Mouse (Mus musculus) ZHBTc4 (cell line): ENCODE results near the gene Ccdc180.

Experiments used
- DNase-seq: peaks from one replicate; pipeline ENCODE4 v3.0.0-alpha.2; 2011; ENCODE audit warnings: low read depth, low spot score

Ccdc180 gene

DNA sequence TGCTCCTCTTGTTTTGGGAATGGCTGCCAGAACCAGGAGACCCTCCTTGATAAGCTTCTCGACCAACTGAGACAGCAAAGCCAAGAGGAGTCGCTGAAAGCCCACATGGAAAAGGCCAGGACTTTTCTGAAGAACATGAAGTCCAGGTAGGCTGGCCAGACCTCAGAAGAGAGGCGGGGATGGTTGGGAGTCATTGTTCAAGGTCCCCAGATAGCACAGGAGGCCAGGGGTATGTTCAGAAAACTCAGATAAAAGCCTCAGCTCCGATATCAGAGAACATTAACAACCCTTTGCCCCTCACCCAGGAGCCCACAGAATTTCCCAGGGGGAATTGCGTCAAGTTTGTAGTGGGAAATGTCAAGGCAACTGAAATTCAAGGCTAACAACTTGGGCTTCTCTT lies 21.2 kb downstream of the Ccdc180 start:
- DNase-seq = no peak

DNA sequence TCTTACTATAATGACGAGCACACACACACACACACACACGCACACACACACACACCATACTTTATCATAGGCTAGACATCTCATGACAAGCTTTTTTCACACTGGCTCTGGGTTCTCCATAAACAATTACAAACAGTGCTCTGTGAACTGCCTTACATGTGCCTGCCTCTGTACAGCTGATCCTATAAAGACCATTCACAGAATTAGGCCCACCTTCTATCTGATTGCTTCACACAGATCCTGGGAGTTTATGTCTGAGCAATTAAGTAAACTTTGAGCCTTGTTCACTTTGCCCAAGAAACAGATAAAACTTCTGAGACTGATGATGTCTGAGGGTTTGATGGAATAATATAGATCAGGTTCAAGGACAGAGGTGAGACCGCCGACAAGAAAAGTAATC lies 21.8 kb downstream of the Ccdc180 start:
- no peak for DNase-seq

DNA sequence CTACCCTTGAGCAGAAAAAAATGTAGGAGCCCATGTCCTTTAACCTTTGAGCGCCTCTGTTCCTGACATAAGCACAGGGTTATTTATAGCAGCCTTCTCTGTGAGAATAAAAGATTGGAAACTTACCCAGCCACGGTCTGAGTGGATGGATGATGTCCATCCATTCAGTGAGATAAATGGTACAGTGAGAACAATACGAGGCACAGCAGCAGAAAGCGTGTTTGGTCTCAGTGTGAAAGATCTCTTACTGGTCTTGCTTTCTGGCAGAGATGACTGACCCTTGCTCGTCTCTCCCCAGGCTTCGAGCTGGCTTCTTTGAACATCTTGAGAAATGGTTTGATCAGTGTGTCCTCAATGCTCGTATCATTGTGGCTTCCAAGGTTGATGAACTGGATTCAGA lies 27.0 kb downstream of the Ccdc180 start:
- no peak for DNase-seq

DNA sequence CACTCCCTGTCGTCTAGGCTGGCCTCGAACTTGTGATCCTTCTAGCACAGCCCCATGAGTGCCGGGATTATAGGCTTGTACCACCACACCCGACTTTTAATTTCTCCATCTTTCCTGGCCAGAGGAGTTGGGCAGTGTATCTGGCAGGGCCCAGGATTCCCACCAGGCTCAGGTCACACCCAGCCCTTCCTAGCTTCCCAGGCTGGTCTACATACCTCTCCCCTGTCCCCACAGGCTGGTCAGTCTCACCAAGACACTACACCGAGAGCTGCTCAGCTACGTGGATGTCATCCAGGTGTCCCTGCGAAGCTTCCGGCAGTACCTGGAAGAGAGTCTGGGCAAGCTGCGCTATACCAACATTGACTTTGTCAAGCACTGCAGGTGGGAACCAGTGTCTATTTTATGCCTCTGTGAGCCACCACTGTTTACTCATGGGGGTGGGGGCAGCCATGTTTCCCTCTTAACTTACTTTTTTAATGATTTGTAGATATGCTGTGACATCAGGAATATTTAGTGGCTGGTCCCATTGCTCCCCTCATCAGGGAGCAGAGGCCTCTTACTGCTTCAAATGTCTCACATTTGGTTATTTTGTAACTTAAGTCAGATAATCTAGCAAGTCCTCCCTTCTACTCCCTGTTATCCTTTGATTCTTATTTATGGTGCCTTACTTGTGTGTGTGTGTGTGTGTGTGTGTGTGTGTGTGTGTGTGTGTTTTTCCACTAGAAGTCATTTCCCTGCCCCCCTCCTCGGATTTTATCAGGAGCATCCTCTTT lies 31.7 kb downstream of the Ccdc180 start:
- no peak for DNase-seq

DNA sequence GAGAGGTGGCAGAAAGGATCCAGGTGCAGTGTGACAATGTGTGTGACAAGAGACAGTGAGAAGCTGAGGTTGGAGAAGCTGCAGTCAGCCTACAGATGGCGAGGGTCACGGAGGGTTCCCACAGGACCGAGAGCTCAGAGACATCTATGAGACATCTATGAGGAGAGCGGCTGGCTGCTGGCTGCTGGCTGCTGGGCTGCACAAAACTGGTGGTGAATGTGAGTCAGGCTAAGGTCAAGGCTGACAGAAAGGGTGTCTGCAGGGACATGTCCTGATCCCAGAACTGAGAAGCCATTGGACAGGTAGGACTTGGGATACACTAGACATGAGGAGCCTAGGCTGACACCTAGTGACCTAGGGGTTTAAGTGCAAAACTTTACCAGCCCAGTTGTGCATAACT lies 33.9 kb downstream of the Ccdc180 start:
- no peak for DNase-seq

DNA sequence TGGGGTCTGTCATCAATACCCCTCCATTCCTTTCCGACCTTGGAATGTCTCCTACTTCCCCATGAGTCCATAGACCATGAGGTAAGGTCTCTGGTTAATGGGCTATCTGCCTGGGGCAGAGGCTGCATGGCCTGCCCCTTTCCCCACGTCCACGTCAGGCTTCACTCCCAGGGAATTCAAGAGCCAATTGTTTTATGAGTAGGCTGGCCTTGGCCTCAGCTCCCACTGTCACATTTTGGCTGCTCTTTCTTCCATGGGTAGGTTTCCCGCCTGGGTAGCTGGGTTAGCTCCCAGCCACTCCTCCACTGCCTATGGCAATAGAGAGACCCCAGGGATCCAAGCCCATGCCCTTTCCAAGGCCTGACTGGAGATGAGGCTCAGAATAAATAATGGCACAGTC lies 38.5 kb downstream of the Ccdc180 start:
- DNase-seq = no peak

DNA sequence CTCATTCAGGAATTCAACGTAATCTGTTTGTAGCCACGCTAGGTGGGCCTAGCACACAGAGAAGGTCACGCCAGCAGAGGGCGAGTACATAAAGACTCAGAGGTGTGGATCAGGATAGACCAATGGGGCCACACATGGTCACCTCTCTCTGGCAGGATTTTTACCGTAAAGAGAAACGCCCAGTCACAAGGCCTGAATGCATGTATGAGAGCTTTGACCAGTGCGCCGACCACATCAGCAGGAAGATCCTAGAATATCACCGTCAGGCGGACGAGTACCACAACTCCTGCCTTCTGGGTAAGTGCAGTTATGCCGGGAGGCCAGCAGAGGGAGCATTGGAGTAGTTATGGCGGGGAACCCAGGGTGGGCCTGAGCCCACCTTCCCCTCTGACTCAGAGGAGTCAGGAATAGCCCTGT lies 51.5 kb downstream of the Ccdc180 start:
- peak; percentile 83 for DNase-seq

DNA sequence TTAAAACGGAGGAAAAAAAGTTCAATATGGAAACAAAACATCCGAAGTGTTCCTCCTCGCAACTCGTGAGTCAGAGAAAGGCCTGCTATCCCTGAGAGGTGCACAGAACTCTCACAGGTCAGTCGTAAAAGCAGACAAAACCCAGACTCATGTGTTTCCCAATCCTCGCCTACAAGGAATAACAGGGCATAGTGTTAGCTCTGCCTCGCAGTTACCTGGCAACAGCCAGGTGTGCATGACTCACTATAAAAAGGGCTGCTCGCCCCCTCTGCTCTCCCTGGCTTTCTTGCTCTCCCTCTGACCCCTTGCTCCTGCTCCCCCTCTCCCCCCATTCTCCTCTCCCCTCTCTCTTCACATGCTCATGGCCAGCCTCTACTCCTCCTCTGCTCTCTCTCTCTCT lies 57.6 kb downstream of the Ccdc180 start:
- DNase-seq = no peak

DNA sequence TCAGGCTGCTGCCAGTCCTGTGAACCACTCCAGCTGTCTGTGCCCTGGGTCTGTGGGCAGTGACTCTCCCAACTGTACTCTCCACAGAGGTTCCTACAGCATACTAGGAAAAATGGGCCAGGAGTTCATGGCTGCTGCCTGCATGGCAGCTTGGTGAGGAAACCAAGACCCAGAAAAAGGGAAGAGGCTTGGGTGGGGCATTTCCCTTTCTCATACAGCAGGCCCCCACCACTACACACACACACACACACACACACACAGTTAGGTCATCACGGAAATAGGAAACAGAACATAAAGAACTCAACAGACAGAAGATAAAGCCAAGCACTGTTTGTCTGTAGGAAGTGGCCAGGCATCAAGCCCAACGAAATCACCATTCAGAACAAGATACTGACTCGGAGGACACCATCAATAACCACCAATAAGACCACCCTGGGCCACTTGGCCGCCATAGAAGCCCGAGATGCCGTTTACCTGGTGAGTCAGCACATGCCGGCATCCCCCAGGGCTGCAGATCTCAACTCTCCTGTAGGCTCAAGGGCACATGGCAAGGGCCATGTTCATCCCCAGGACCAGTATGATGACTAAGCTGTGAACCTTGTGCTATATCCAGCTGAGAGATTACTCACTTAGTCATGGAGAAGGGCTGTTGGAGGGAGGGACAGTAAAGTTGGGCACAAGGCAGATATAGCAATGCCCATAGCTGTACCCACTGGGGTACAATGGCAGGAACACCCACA lies 59.2 kb downstream of the Ccdc180 start:
- DNase-seq = no peak

DNA sequence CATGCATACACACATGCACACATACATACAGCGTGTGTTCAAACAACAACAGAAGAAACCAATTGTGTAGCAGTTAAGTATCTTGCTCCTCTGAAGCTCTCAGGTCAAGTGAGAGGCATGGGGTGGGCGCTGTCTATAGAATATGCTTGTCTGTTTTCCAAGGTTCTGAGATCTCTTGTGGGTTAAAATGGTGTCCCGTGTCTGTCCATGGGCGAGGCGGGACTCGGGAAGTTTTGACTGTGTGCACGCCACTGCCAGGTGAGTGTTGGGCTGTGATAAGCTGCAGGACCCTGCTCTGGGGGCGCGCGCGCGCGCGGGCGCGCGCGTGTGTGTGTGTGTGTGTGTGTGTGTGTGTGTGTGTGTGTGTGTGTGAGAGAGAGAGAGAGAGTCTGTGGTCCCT lies 61.7 kb downstream of the Ccdc180 start:
- peak; percentile 25 for DNase-seq

DNA sequence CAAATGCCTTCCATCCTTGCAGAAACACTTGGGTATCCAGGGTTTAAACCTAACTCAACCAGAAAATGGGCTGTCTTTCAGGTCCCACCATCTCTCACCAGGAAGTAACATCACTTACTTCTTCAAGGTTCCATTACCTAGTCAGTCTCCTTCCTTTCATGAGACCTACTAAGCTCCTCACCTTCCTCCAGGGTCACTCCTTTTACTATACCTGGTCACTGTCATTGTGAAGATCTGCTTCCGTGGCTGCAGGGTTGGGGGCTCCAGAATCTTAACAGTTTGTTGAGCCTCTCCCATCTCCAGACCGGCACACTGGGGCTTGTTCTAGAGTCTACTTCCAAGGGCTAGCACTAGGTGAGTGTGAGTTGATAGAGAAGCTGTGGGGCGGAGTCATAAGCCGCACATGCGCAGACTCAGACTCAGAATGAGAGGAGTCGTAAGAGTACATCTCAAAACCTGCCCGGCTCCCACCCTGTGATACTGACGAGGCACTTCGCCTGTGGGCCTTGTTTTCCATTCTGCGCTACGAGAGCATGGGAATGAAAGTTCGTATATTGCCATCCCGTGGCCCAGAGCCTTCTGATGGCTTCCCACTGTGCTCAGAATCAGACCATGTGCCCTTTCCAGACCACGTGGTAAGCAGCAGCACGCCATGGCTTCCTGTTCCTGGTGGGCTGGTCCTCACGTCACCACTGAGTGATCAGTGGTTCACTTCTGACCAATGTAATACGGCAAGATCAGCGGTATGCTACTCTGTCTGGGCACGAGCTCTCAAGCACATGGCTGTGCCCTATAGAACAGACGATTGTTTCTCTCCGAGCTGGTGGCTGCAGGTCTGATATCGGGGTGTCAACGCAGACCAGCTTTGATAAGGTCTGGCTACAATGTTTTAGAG lies 63.2 kb downstream of the Ccdc180 start:
- DNase-seq = no peak

DNA sequence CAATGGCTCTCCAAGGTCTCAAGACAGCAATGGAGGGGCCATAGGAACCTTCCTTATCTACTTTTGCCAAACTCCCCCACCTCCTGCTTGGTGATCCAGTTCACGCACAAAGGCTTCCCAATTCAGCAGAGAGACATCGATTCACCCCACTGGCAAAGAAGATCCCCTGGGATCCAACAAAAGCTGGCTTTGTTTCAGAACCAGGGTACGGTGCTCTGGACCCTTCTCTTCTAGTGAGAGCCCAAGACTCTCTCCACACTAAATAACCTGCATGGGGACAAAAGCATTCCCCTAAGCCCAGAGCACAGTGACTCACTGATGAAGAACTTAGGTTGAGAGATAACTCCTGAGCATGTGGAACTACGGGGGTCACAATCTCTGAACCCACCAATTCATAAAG lies 65.1 kb downstream of the Ccdc180 start:
- no peak for DNase-seq

DNA sequence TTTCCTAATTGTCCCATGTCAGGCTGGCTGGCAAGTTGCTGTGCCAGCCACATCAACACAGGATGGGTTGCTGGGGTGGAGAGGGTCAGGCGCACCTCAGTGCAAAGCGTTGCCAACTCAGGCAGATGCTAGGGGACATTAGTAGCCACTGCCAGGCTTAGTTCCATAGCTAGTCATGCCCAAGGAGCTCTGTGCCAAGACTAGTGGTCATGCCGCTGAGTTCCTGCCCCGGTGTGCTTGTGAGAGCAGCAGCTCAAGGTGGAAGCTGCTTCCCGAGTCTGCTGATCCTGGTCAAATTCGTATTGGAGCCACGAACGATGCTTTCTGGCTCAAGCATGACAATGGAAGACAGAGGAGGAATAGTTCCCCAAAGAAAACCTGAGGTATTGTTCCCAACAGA lies 66.0 kb downstream of the Ccdc180 start:
- no peak for DNase-seq

DNA sequence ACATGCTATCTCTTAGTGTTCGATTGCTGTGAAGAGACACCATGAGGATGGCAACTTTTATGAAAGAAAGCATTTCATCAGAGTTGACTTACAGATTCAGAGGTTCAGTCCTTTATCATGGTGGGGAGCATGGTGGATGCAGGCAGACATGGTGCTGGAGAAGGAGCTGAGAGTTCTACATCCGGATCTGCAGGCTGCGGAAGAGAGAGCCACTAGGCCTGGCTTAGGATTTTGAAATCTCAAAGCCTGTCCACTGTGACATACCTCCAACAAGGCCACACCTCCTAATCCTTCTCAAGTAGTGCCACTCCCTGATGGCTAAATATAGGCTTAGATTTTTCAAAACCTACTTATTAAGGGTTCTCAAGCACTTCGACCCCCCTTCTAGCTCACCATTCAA lies 66.6 kb downstream of the Ccdc180 start:
- DNase-seq = no peak

DNA sequence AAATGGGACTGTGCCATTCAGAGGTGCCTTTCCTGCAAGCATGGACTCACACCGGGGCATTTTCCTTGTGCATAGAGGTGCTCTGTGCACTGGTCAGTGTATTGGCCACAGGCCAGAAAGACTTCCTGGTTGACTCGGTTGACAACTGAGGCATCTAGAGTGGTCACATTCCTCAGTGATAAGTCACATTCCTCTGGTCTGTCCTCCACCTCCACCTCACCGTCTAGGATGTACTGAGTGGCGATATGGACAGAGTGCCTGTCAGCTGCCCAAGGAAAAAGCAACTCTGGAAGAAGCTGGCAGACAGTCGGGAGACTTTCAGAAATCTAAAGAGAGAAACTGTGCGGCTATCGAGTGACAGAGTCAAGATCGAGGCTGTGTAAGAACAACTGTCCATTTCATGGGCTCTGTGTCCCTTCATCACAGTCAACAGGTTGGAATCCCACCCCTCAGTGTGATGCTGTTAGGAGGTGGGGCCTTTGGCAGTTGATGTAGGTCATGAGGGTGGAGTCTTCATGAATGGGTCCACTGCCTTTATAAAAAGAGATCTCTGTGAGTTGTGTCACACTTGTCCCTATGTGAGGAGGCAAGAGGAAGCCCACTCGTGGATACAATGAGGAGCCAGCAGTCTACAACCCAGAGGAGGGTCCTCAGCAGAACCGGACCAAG lies 74.8 kb downstream of the Ccdc180 start, which contains the start of gene Tdrd7:
Gene Tdrd7 (plus strand): TSS at position 564 of the 669 bp plus-strand sequence.
- no peak for DNase-seq

DNA sequence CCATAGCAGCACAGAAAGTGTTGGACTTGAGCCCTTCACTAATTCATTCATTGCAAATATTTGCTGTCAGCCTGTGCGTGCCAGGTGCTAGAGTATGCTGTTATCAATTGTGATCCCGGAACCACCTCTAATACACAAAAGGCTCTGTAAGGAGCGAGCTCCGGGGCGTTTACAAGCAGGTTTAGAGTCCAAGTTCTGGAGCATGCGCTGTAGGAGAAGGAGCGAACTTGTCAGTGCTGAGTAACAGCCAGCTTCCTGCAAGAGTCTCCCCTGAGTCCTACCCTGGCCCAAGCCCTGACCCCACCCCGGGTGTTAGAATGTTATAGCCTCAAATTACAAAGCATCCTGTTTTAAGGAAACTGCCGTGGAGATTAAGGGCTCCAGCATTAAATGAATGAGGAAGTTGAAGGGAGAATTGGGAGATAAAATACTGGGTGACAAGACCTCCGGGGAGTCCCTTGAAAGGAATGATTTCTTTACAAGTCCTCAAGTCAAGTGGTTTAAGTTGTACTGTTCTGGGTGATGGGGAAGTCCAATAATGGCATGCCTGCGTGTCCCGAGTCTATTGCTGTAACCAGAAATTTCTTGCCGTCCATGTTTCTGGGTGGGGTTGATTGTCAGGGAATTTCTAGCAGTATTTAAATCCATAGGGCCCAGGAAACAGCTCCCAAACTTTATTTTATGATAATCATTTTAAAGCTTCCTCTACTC lies 75.8 kb downstream of the Ccdc180 start:
- no peak for DNase-seq

DNA sequence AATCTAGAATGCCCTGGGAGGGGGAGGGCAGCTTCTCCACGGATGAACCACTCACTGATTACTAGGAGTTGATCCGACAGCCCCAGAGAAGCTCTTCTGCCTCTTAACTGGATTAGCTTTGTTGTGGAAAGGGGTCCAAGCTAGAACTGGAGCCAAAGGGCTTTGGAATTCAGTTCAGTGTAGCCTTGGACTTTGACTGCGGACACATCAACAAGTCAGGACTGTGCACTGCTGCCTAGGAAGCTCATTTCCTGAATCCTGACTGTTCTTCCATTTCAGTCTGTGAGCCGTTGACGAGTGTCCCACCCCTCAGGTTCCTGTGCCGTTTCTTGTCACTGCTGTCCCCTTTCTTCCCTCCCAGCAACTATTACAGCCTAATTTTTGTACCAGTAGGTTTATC lies 76.6 kb downstream of the Ccdc180 start:
- no peak for DNase-seq

DNA sequence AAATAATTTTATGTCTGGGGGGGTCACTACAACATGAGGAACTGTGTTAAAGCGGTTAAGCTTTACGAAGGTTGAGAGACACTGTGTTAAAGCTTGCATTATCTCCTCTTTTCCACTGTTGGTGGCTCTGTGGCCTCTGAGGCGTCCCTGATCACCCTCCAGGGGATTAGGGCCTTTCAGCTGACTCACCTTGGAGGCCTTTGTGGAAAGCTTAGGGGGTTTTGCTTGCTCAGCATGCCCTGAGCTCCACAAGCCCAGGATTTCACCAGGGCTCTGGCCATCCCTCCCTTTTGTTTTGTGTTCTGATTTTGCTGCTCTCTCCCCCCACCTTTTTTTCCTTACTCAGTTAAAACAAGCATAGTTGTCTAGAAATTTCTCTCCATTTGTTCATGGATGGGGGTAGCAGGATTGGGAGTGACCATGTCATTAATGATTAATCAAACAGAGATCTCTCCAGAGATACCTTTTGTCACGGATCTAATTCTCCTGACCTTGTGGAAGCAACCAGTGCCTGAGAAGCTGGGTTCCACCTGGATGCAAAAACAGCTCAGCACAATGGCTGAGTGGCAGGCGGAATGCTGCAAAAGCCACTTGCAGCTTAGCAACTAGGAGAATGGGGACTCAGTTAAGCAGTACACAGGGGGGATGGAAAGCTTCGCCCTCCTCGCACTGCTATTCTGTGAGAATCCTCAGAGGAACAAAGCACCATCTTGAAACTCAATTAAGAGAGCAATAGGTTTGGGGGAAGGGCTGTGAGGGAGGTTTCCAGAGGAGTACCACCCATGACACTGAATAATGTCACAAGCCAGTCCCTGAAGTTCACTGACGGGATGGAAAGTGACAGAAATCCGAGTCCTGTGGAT lies 77.6 kb downstream of the Ccdc180 start:
- no peak for DNase-seq

DNA sequence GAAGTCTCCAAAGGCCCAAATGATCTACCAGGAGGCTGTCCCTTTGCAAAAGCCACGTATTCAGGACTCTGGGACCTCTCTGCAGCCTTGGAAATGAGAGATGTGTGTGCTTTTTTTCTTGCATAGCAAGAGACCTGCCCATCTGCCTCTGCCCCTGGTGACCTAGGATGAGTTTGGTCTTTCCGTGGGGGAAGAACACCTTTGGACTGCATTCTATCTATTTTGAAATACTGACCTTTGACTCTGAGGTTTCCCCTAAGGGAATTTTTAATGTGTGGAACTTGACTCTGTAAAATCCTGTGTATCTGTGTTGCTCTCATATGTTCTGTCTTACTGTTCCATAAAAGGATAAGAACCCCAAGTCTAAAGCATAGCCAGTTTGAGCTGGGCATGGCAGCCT lies 78.9 kb downstream of the Ccdc180 start:
- no peak for DNase-seq

DNA sequence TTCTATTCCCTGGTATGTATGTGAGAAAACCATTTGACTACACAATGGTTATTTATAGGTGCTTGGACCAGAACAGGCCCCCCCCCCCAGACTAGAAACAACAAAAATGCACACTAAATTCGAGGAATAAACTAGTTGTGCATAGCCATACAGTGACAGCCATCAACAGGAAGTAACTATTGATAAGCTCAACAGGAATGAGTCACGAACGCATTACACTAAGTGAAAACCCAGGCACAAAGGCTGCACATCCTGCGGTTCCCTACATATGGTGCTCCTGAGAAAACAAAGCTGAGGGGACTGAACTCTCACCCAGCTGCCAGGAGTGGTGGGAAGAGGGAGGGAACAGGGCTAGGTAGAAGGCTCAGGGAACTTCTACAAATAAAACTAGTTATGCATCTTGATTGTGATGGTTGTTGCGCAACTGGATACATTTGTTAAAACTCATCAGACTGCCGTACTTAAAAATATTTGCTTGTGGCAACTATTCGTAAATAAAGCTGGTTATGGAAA lies 80.0 kb downstream of the Ccdc180 start:
- DNase-seq = no peak
